ENCODE assay signal across 17 mouse cellular contexts in the genomic region with DNA sequence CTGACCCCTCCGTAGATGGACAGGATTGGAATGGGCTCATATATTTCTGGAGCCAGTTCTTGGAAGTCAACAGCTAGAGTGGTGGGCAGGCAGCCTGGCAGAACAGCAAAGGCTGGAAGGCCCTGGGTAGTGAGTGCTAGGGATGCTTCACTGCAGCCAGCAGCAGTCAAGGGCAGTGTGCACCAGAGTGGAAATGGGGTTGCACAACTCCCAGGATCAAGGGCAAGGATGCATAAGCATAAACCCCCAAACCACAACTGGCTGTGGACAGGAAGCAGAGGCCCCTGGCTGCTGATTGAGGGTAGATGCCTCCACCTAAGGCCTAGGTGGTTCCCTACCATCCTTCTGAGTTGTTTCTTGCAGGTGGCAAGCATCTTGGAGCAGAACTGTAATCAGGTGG. TPM values are rescaled to one million over a fixed set of nuclear protein-coding genes. Genes with fewer than 3 reads are reported as not detected.
DNase-seq lines count a peak whose midpoint lies in the region; ATAC-seq and TF ChIP-seq lines count a peak whose summit lies in the region.
"Had no signal": no experiment of that assay in that cellular context is flagged by ENCODE, and none has a peak within 500 bp of the region (broad histone marks: within the 10 kb centered on the region; RNA-seq: fewer than 3 reads in every experiment).

No protein-coding gene starts in this region.

- no peak for TF ChIP-seq CTCF in kidney, postnatal 0 days (IDR thresholded peaks at IDR 0.05; ENCODE audit: low read depth)

- 0 out of 2 replicates have a peak, but pooled peaks cover under 1% of the 10 kb centered on the region for H3K36me3 ChIP-seq in kidney, postnatal 0 days (ENCODE audit: insufficient read depth, low read length)
- H3K36me3 ChIP-seq in kidney, embryonic 14.5 days (ENCODE audit: control insufficient read depth, insufficient read depth, low read length): peaks cover 4% of the 10 kb centered on the region; the same call in 1 of the 2 replicates

- no peak overlapping the region for H3K4me3 ChIP-seq in kidney, postnatal 0 days (replicated peaks; ENCODE audit: low read depth, low read length)
- no peak overlapping the region for H3K4me3 ChIP-seq in kidney, embryonic 14.5 days (ENCODE audit: low read length)
- H3K4me3 ChIP-seq: hindbrain, embryonic 15.5 days; limb, embryonic 15.5 days had no signal

- DNase-seq in kidney, postnatal 0 days (ENCODE audit: low spot score): no peak
- DNase-seq in 416B (ENCODE audit: low read depth): peak; percentile 85
- DNase-seq in c-Kit-positive CD71-negative TER-119-negative erythroid progenitor cells, embryonic 14.5 days (ENCODE audit: low read depth): peak; percentile 23
- DNase-seq in gastrocnemius, adult 18-20 months (ENCODE audit: low spot score): no peak
- no peak for DNase-seq in ovary, adult 18-20 months (ENCODE audit: low spot score)
- DNase-seq: cerebellum, adult 2 months; kidney, adult 8-10 months; lung, postnatal 4 days; right cerebral cortex, postnatal 14 days had no signal

- H3K4me2 ChIP-seq in kidney, postnatal 0 days (ENCODE audit: low read length): no peak overlapping the region
- H3K4me2 ChIP-seq in kidney, embryonic 14.5 days (replicated peaks; ENCODE audit: low read depth, low read length): no peak overlapping the region
- H3K4me2 ChIP-seq: hindbrain, embryonic 15.5 days; limb, embryonic 15.5 days had no signal

- H3K27me3 ChIP-seq in kidney, postnatal 0 days (ENCODE audit: insufficient read depth, low read length): no peaks in the 10 kb centered on the region
- H3K27me3 ChIP-seq in kidney, embryonic 14.5 days (ENCODE audit: control insufficient read depth, insufficient read depth, low read length): no peaks in the 10 kb centered on the region
- H3K27me3 ChIP-seq: hindbrain, embryonic 15.5 days; limb, embryonic 15.5 days had no signal

- 60% methylated on average over 1 of the region's 1 CpGs for WGBS in kidney, postnatal 0 days
- WGBS in kidney, embryonic 14.5 days: 76% methylated on average over 1 of the region's 1 CpGs

- 0 out of 2 replicates have a peak, but pooled peaks have one; percentile 12 for ATAC-seq in kidney, postnatal 0 days (replicated peaks; ENCODE audit: low FRiP score, low read depth)
- no peak for ATAC-seq in kidney, embryonic 14.5 days (ENCODE audit: low FRiP score, low TSS enrichment)
- ATAC-seq in CD4-positive, CD25-positive, alpha-beta regulatory T cell, adult 4 months: peak; percentile 38

- no peak overlapping the region for H3K27ac ChIP-seq in kidney, postnatal 0 days
- no peak overlapping the region for H3K27ac ChIP-seq in kidney, embryonic 14.5 days (ENCODE audit: low read depth, low read length)
- H3K27ac ChIP-seq: hindbrain, embryonic 15.5 days; limb, embryonic 15.5 days had no signal

- H3K4me1 ChIP-seq in kidney, postnatal 0 days (replicated peaks; ENCODE audit: insufficient read depth, low read length): no peaks in the 10 kb centered on the region
- no peaks in the 10 kb centered on the region for H3K4me1 ChIP-seq in kidney, embryonic 14.5 days (ENCODE audit: control insufficient read depth, insufficient read depth, low read length)
- H3K4me1 ChIP-seq: hindbrain, embryonic 15.5 days; limb, embryonic 15.5 days had no signal

- no peaks in the 10 kb centered on the region for H3K9me3 ChIP-seq in kidney, postnatal 0 days (replicated peaks; ENCODE audit: low read length)
- H3K9me3 ChIP-seq in kidney, embryonic 14.5 days (ENCODE audit: control insufficient read depth, low read length): no peaks in the 10 kb centered on the region
- H3K9me3 ChIP-seq: hindbrain, embryonic 15.5 days; limb, embryonic 15.5 days had no signal

- H3K9ac ChIP-seq in kidney, postnatal 0 days (ENCODE audit: low read depth, low read length): no peak overlapping the region
- no peak overlapping the region for H3K9ac ChIP-seq in kidney, embryonic 14.5 days (ENCODE audit: low read depth, low read length)
- H3K9ac ChIP-seq: hindbrain, embryonic 15.5 days; limb, embryonic 15.5 days had no signal

RNA-seq across cellular contexts. Expression of a gene that starts 12.4 kb away (rescaled TPM):
- polyA plus RNA-seq in kidney, postnatal 0 days (2015; fragmentation: Nextera tagmentation; extraction: Ambion mirVana): 0.59 and 0.68 TPM in 2 replicates
- polyA plus RNA-seq in kidney, embryonic 14.5 days (2014; fragmentation: Nextera tagmentation; extraction: Ambion mirVana): 0.11 and 0.16 TPM in 2 replicates
- not detected for polyA plus RNA-seq in CD4-positive, CD25-positive, alpha-beta regulatory T cell, adult 4 months (2017; shearing (Covaris generic))
- not detected for total RNA-seq in gastrocnemius, adult 18-20 months (2021)
- total RNA-seq: left cerebral cortex, postnatal 10 days; neutrophil, adult 5-6 weeks had no signal
- polyA plus RNA-seq: cerebellum, adult 2 months; hindbrain, embryonic 15.5 days; limb, embryonic 15.5 days had no signal

RNA-seq across cellular contexts. Expression of a gene that starts 46.1 kb away (rescaled TPM):
- 10.3 and 12.7 TPM in 2 replicates for polyA plus RNA-seq in kidney, postnatal 0 days (2015; fragmentation: Nextera tagmentation; extraction: Ambion mirVana)
- 0.64 and 1.4 TPM in 2 replicates for polyA plus RNA-seq in kidney, embryonic 14.5 days (2014; fragmentation: Nextera tagmentation; extraction: Ambion mirVana)
- under 1 TPM in 1 of 2 experiments, not detected in 1; 0.26 TPM for polyA plus RNA-seq in CD4-positive, CD25-positive, alpha-beta regulatory T cell, adult 4 months (2017; shearing (Covaris generic))
- not detected for total RNA-seq in gastrocnemius, adult 18-20 months (2021)
- total RNA-seq: left cerebral cortex, postnatal 10 days; neutrophil, adult 5-6 weeks had no signal
- polyA plus RNA-seq: cerebellum, adult 2 months; gonadal fat pad, adult 2 months; heart, embryonic 16.5 days; hindbrain, embryonic 15.5 days; limb, embryonic 15.5 days had no signal

Comparison
In these comparisons a context has a peak if more than half of its experiments do, and no peak if none do; other contexts are left out.
1. DNase-seq: peak in 416B (single experiment) and c-Kit-positive CD71-negative TER-119-negative erythroid progenitor cells, embryonic 14.5 days (single experiment); none in kidney, postnatal 0 days (single experiment), gastrocnemius, adult 18-20 months (single experiment) and ovary, adult 18-20 months (single experiment).